Mouse (Mus musculus): Measurements from ENCODE around the gene Arhgap45. TPM values are rescaled to one million over a fixed set of nuclear protein-coding genes. Genes with fewer than 3 reads are reported as not detected.
A peak's percentile ranks its signal among the peaks of the same experiment; 100 is the strongest.

The Arhgap45 gene
- polyA plus RNA-seq, 1 experiment: 36.8 TPM

GRCm38 (mm10) chr10:79991548-79991947, 24.9 kb upstream of the Arhgap45 start:
- H3K27ac ChIP-seq (ENCODE audit: insufficient read depth, low read depth, low read length): no peak overlapping the region

GRCm38 (mm10) chr10:79994397-79995115, 21.9 kb upstream of the Arhgap45 start:
- H3K4me1 ChIP-seq (ENCODE audit: control insufficient read depth, insufficient read depth, insufficient read length, low read length): peaks cover 16% of the 10 kb centered on the region
- peak overlapping the region; percentile 24; the same call in 1 of the 2 replicates for H3K27ac ChIP-seq (ENCODE audit: insufficient read depth, low read depth, low read length)
- no peak for TF ChIP-seq CTCF (IDR thresholded peaks at IDR 0.05; ENCODE audit: extremely low read depth, insufficient read length, insufficient replicate concordance, low read depth, low read length)
- TF ChIP-seq POLR2A (IDR thresholded peaks at IDR 0.05; ENCODE audit: low read depth, low read length): no peak
- H3K36me3 ChIP-seq (ENCODE audit: control insufficient read depth, insufficient read depth, low read length): peaks cover 8% of the 10 kb centered on the region; the same call in 1 of the 2 replicates
- no peak overlapping the region for H3K4me3 ChIP-seq (ENCODE audit: low read depth, low read length)
- 36% methylated on average over 16 of the region's 16 CpGs for whole genome bisulfite sequencing
- no peaks in the 10 kb centered on the region for H3K27me3 ChIP-seq (ENCODE audit: control insufficient read depth, insufficient read depth, low read length)

More at GRCm38 (mm10) chr10:79991548-79991947, 24.9 kb upstream of the Arhgap45 start:
- no peaks in the 10 kb centered on the region for H3K27me3 ChIP-seq (ENCODE audit: control insufficient read depth, insufficient read depth, low read length)
- H3K4me1 ChIP-seq (ENCODE audit: control insufficient read depth, insufficient read depth, insufficient read length, low read length): peaks cover 14% of the 10 kb centered on the region
- no peak overlapping the region for H3K4me3 ChIP-seq (ENCODE audit: low read depth, low read length)
- peaks cover 8% of the 10 kb centered on the region; the same call in 1 of the 2 replicates for H3K36me3 ChIP-seq (ENCODE audit: control insufficient read depth, insufficient read depth, low read length)
- 91% methylated on average over 6 of the region's 6 CpGs for WGBS
- 0 out of 2 replicates have a peak, but pooled peaks have one; percentile 30 for TF ChIP-seq CTCF (IDR thresholded peaks at IDR 0.05; ENCODE audit: extremely low read depth, insufficient read length, insufficient replicate concordance, low read depth, low read length)
- TF ChIP-seq POLR2A (IDR thresholded peaks at IDR 0.05; ENCODE audit: low read depth, low read length): no peak

GRCm38 (mm10) chr10:79995636-79996035, 20.8 kb upstream of the Arhgap45 start:
- H3K27me3 ChIP-seq (ENCODE audit: control insufficient read depth, insufficient read depth, low read length): no peaks in the 10 kb centered on the region
- peaks cover 16% of the 10 kb centered on the region for H3K4me1 ChIP-seq (ENCODE audit: control insufficient read depth, insufficient read depth, insufficient read length, low read length)
- no peak for TF ChIP-seq CTCF (IDR thresholded peaks at IDR 0.05; ENCODE audit: extremely low read depth, insufficient read length, insufficient replicate concordance, low read depth, low read length)
- no peak for TF ChIP-seq POLR2A (IDR thresholded peaks at IDR 0.05; ENCODE audit: low read depth, low read length)
- no peak overlapping the region for H3K27ac ChIP-seq (ENCODE audit: insufficient read depth, low read depth, low read length)
- H3K4me3 ChIP-seq (ENCODE audit: low read depth, low read length): no peak overlapping the region
- 68% methylated on average over 1 of the region's 1 CpGs for WGBS
- H3K36me3 ChIP-seq (ENCODE audit: control insufficient read depth, insufficient read depth, low read length): peaks cover 9% of the 10 kb centered on the region; the same call in 1 of the 2 replicates

GRCm38 (mm10) chr10:79996272-79997033, 20.0 kb upstream of the Arhgap45 start, which contains the start of gene Abca7:
Gene Abca7 (plus strand): TSS chr10:79996494.
- Histone ChIP-seq H3K4me1 (ENCODE audit: control insufficient read depth, insufficient read depth, insufficient read length, low read length) (peaks cover 16% of the 10 kb centered on the region), H3K36me3 (ENCODE audit: control insufficient read depth, insufficient read depth, low read length) (peaks cover 10% of the 10 kb centered on the region; the same call in 1 of the 2 replicates), H3K27ac (ENCODE audit: insufficient read depth, low read depth, low read length) (peak within 1 kb of the TSS; percentile 42), H3K27me3 (ENCODE audit: control insufficient read depth, insufficient read depth, low read length) (no peaks in the 10 kb centered on the region), H3K4me3 (ENCODE audit: low read depth, low read length) (peak within 1 kb of the TSS; percentile 81)
- TF ChIP-seq CTCF (IDR thresholded peaks at IDR 0.05; ENCODE audit: extremely low read depth, insufficient read length, insufficient replicate concordance, low read depth, low read length): no peak
- TF ChIP-seq POLR2A (IDR thresholded peaks at IDR 0.05; ENCODE audit: low read depth, low read length): no peak
- under 1% methylated on average over 34 of the region's 34 CpGs for WGBS

- Histone ChIP-seq H3K27me3 (ENCODE audit: control insufficient read depth, insufficient read depth, low read length) (no peaks in the 10 kb centered on the region), H3K36me3 (ENCODE audit: control insufficient read depth, insufficient read depth, low read length) (peaks cover 10% of the 10 kb centered on the region; the same call in 1 of the 2 replicates), H3K4me3 (ENCODE audit: low read depth, low read length) (peak overlapping the region; percentile 81), H3K4me1 (ENCODE audit: control insufficient read depth, insufficient read depth, insufficient read length, low read length) (peaks cover 16% of the 10 kb centered on the region), H3K27ac (ENCODE audit: insufficient read depth, low read depth, low read length) (peak overlapping the region; percentile 42; the same call in 1 of the 2 replicates)
- TF ChIP-seq CTCF (IDR thresholded peaks at IDR 0.05; ENCODE audit: extremely low read depth, insufficient read length, insufficient replicate concordance, low read depth, low read length) (no peak), POLR2A (IDR thresholded peaks at IDR 0.05; ENCODE audit: low read depth, low read length) (peak; percentile 37; the same call in 1 of the 2 replicates)
- WGBS: 2% methylated on average over 35 of the region's 35 CpGs
Measured at GRCm38 (mm10) chr10:79997034-79997760, 19.3 kb upstream of the Arhgap45 start.

- Histone ChIP-seq H3K4me3 (ENCODE audit: low read depth, low read length) (peak overlapping the region; percentile 81), H3K27ac (ENCODE audit: insufficient read depth, low read depth, low read length) (no peak overlapping the region), H3K36me3 (ENCODE audit: control insufficient read depth, insufficient read depth, low read length) (peaks cover 7% of the 10 kb centered on the region; the same call in 1 of the 2 replicates), H3K4me1 (ENCODE audit: control insufficient read depth, insufficient read depth, insufficient read length, low read length) (peaks cover 16% of the 10 kb centered on the region), H3K27me3 (ENCODE audit: control insufficient read depth, insufficient read depth, low read length) (no peaks in the 10 kb centered on the region)
- TF ChIP-seq POLR2A (IDR thresholded peaks at IDR 0.05; ENCODE audit: low read depth, low read length) (no peak), CTCF (IDR thresholded peaks at IDR 0.05; ENCODE audit: extremely low read depth, insufficient read length, insufficient replicate concordance, low read depth, low read length) (no peak)
- 17% methylated on average over 15 of the region's 15 CpGs for WGBS
Measured at GRCm38 (mm10) chr10:79997819-79998218, 18.6 kb upstream of the Arhgap45 start.

Measured in small intestine, adult 2 months (tissue).